Mouse (Mus musculus): Measurements from ENCODE around the gene Nlk.

Gene Nlk

DNA sequence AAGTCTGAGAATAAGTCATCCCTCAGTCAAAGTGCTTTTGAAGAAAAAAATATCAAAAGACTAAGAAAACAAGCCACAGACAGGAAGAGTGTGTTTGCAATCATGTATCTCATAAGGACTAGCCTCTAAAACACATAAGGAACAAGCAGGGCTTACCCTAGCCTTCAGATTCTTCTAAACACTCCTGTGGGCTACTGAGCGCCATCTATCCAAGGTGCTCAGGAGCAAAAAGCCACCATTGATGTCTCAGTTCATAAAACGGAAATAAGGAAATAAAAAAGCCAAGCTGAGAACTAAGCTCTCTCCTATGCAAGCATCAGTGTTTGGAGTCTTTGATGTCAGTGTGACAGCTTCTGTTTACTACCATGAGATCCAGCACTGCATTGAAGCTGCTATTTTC lies 18.4 kb downstream of the Nlk start:
- 58% methylated on average over 2 of the region's 2 CpGs for WGBS

DNA sequence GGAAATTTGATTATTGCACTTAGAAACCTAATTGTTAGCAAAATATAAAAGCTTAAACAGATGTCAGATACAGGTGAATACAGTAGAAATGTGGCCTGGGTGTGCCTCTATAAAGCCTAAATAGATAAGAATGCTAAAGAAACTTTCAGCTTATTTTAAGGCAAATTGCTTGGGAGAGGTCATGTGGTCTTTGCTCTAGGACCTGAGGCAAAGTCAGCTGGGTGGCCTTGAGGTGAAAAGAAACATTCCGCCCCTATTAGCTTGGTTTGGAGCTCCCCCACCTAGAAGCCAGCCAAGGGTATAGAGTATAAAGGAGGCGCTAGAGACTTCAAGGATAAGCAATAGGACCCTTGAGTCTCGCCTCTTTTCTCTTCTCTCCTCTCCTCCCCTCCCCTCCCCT lies 28.5 kb downstream of the Nlk start:
- whole genome bisulfite sequencing, result 72% methylated on average over 3 of the region's 3 CpGs

DNA sequence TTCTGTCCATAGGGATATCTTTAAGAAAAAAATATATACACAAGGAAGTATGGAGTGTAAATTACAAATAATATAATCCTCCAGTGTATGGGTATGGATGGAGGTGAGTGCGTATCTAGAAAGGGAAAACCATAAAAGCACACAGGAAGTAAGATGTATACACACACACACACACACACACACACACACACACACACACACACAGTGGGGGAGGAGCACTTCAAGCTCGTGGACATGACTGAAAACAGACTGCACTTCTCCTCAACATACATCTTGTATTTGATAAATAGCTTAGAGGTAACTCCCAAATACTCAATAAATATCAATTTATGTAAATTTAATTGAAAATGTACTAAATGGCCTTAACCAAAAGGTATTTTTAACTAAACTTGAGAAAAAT lies 32.3 kb downstream of the Nlk start:
- 65% methylated on average over 2 of the region's 2 CpGs for WGBS

DNA sequence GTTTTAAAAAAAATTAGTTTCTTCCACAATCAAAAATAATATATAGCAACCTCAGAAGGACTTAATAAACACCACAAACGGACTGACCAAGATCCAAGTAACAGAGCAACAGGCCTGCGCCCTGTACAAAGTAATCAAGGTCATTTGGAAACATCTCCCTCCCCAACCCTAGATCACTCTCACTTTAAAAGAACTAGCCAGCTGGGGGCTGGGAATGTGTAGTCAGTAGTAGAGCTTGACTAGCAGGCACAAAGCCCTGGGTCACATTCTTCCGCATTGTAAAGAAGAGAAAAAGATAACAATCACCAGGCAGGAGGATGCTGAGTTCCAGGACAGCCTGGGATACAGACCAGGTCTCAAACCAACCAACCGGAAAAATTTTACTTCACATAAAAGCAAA lies 33.3 kb downstream of the Nlk start:
- 78% methylated on average over 4 of the region's 4 CpGs for WGBS

DNA sequence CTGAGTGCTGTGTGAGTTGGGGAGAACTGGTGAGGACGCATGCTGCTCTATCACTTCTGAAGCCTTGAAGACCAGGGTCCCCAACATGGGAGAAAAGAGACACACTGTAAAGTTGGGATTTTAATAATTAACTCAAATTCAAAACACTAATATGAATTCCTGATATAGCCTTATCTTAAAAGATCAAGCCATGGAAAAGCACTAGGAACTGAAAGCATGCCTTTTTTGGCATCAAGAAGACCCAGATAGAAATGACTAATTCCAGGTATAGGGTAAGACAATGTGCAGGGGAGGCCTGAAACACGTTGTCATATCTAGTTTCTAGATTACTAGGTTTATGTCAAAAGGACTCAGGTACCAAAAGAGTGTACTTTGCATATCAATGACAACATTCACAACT lies 48.0 kb downstream of the Nlk start:
- whole genome bisulfite sequencing, result 72% methylated on average over 2 of the region's 2 CpGs

DNA sequence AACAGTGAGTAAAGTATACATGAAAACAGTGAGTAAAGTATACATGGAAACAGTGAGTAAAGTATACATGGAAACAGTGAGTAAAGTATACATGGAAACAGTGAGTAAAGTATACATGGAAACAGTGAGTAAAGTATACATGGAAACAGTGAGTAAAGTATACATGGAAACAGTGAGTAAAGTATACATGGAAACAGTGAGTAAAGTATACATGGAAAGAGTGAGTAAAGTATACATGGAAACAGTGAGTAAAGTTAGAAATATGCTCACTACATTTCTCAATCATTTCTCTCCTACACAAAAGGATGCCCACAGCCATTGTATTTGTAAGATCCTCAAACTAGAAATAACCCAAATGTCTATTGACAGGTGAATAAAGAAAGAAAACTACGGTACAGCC lies 48.8 kb downstream of the Nlk start:
- WGBS, result 95% methylated on average over 1 of the region's 1 CpGs

DNA sequence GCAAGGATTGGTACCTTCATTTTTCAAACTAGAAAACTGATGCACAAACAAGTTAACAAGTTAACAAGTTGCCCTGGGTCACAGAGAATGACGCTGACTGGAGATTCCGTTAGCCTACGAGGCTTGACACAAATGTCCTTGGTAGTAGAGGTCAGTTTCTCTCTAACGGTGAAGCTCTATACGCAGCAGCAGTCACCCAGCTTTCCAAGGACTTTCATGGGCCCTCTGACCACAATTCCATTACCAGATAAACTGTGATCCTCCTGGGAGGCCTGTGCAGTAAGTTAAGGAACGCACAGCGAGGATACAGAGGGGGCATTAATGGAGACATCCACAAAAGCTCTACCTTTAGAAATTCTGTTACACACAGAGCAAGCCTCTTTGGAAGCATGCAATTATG lies 53.4 kb downstream of the Nlk start:
- WGBS, result 92% methylated on average over 7 of the region's 7 CpGs

DNA sequence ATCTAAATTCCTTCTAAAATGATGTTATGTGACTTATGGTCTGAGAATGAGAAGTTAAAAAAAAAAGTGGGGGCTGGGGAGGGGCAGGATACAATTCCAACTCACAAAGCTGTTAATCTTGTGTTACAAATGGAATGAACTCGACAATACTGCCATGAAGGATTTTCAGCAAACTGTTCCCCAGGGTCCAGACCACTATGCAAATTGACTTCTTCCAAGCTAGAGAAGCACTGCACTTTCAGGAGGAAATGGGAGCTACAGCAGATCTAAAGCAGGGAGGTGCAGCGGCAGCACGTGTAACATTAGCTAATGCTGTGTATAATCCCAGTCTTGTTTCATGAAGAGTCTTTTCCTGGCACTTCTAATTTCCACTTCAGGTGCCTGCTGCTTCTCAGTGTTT lies 55.0 kb downstream of the Nlk start:
- 42% methylated on average over 3 of the region's 3 CpGs for WGBS

DNA sequence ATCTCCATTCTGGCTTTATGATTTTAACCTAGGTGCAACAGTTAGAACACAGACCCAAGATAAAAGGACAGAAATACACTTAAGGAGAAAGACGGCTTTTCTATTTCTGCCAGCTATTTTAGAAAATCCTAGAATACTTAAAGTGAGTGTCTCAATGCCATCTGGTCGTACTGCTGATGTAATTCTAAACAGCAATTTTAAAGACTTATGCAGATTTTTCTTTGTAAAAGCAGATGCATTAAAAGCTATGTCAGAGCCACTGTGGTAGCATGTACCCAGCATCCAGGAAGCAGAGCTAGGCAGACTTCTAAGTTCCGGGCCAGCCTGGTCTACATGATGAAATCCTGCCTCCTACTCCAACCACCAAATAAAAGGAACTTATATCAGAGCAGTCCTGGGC lies 56.1 kb downstream of the Nlk start:
- WGBS, result 49% methylated on average over 3 of the region's 3 CpGs

DNA sequence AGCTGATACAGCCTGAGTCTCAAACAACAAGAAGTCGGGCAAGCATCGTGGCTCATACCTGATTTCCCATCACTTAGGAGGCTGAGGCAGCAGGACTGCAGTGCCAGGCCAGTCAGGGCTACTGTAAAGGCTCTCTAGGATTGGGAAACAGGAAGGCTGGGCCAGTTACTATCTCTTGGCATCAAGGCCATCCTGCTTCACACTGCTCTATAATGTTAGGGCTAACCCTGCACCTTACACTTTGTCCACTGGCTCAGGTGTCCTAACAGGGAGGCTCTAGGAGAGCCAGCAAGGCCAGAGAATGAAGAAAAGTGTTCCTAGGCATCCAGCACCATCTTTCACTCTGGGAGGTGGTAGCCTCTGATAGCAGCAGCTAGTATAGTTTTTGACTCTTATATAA lies 64.4 kb downstream of the Nlk start:
- WGBS, result 98% methylated on average over 2 of the region's 2 CpGs

DNA sequence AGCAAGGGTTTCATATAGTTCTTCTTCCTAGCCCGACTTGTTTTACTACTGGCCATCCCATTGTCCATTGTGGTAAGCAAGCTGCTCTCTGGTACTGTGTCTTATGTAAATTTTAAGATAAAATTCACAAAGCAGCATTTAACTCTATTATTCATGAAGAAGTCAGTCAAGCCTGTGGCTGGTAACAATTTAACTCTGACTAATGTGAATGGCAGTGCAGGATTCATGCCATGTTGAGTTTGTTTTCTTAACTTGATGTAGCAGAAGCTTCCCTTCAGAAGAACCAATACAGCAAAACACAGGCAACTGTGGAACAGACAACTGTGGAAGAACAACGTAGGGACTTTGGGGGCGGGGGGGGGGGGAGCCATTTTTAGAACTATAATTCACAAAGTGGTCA lies 68.3 kb downstream of the Nlk start:
- 64% methylated on average over 3 of the region's 3 CpGs for WGBS

DNA sequence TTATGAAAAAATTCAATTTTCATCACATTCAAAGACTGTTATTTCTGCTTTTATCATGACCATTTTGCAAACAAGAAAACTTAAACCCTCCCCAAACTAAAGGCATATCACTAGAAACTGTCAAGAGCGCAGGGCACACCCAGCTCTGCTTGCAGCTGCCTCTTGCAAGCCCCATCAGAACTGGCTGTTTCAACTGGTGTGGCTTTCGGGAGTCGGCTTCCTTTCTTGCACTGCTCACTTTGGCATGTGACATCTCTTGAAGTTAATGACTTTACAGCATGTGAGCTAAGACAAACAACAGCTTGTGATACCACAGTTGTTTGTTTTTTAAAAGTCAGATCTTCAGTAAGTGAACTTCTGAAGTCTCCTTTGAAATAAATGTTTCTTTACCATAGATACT lies 72.8 kb downstream of the Nlk start:
- WGBS, result 63% methylated on average over 3 of the region's 3 CpGs

DNA sequence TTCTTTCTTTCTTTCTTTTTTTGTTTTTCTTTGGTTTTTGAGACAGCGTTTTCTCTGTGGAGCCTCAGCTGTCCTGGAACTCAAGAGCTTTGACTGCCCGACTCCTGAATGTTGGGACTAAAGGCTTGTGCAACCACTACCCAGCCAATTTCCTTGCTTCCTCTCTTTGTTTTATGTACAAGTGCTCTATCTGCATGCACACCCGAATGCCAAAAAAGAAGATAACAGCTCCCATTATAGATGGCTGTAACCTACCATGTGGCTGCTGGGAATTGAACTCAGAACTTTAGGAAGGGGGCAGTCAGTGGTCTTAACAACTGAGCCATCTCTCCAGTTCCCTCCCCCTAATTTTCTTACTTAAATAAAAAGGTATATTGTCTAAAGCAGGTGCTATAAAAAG lies 77.0 kb downstream of the Nlk start:
- 80% methylated on average over 3 of the region's 3 CpGs for WGBS

DNA sequence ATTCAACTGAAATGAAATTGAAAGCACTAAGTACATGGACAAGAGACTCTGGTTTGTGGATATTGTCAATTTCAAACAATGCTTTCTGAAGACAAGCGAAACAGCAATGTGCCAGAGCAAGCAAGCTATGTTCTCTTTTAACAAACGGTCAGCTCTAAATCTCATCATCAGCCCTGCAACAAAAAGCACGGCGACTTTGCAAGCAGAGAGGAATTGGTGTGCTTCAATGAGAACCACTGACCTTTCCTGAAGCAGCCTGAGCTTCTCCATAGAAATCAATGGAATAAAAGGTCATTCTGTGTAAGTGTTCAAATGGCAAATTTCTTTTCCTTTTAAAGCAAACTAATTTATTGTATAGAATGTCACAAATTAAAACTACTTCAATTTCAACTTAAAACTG lies 87.5 kb downstream of the Nlk start:
- WGBS, result 74% methylated on average over 4 of the region's 4 CpGs

DNA sequence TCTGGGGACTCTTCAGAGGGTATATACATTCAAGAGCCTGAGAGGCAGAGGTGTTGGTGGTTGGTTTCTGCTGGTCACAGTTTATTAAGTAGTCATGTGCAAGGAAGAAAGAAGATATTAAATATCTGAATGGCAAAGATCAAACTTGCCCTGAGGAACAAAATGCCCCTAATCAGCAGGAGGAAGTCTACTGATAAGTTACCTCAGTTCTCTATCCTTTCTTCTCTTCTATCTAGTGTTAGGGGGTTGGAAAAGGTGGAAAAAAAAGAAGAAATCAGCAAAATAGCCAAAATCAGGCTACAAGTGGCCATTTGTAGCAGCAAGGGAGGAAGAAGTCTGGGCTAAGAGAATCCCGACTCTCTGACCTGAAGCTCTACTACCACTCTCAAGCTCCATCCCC lies 92.3 kb downstream of the Nlk start:
- WGBS, result 81% methylated on average over 1 of the region's 1 CpGs

DNA sequence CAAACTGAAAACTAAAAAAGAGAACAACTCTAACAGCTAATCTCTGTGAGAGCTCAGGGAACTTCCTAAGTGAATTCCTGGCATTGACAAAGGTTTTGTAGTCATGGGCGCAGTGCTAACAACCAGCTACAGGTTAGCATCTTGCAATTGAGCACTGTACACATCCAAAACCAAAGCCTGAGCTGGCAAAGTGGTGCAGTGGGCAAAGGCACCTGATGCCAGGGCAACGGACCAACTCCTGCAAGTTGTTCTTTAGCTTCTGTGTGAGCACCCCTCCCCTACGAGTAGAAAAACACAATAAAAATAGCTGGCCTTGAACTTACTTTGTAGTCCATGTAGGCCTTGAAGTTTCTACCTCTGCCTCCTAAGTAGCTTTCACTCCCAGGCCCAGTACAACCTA lies 94.4 kb downstream of the Nlk start:
- 77% methylated on average over 3 of the region's 3 CpGs for WGBS

DNA sequence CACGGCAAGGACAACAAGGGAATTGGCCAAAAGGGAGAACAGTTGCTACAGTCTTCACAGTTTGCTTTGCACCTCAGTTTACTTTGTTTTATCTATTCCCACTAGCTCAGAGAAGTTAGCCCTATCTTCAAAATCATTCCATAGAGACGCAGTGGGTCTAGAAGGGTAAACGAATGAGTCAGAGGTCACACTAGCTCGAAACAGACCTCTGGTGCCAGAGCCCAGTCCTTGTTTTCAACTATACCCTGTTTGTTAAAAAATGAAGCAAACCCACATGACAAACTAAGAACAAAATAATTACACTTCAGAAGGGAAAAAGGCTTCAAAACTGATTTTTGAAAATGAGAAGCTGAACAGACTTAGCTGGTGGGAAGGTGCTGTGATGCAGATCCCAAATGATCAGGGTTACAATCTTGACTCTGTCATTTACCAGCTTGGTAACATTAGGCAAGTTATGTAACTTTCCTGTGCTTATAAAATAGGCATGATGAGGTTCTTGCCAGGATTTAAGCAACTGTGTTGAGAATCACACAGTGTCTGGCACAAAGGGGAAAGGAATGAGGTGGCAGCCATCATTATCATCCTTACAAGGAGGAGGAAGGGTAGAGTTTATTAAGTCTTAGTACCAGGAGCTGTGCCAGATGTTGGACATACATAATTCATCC lies 96.1 kb downstream of the Nlk start:
- 44% methylated on average over 4 of the region's 4 CpGs for WGBS

DNA sequence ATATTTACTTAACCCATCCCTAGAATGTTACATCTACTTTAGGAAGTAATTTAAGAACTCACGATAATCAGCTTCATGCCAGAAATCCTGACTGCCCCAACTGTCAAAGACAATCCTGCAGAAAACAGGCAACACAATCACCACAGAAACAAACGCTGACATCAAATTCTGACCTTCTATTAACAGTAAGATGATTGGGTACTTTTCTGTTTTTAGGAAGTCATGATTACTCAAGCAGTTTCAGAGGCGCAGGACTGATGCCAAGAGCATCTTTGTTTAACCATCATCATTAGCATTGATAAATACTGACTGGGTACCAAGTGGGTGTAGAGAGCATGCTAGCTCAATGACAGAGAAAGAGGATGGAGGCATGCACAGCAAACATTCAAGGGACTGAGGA lies 96.7 kb downstream of the Nlk start:
- 48% methylated on average over 3 of the region's 3 CpGs for WGBS

DNA sequence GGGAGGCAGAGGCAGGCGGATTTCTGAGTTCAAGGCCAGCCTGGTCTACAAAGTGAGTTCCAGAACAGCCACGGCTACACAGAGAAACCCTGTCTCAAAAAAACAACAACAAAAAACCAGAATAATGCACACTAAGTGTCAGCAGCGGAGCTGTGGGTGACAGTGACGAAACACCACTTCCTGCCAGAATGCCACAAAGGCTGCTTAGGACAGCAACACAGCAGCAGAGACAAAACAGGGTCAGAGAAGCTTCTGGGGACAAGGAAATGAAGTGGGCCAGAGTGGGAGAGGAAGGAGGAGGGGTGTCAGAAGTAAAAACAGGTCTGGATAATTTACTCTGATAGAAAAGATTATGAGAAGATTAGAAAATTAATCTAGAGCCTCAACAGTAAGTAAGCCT lies 97.1 kb downstream of the Nlk start:
- WGBS, result 60% methylated on average over 4 of the region's 4 CpGs

DNA sequence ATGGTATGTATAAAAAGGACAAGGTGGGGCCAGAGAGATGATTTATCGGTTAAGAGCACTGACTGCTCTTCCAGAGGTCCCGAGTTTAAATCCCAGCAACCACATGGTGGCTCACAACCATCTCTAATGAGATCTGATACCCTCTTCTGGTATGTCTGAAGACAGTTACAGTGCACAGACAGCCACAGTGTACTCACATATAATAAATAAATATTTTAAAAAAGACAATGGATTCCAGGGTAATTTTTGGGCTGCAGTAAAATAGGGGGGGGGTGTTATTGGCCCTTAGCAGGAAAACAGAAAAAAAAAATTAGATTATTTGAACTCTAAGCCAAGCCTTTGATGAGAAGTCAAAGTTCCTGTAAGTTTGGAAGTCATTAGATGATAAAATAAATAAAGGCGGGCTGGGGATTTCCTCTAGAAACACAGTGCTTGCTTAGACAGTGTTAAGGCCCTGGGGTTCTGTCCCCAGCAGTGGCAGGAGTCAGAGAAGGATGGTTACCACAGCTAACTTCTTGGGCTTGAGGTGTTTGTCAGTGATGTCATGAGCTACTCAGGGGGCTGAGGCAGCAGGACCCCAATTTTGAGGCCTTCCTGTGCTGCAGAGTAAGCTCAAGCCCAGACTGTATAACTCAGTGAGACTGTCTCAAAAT lies 98.3 kb downstream of the Nlk start:
- WGBS, result 76% methylated on average over 3 of the region's 3 CpGs

DNA sequence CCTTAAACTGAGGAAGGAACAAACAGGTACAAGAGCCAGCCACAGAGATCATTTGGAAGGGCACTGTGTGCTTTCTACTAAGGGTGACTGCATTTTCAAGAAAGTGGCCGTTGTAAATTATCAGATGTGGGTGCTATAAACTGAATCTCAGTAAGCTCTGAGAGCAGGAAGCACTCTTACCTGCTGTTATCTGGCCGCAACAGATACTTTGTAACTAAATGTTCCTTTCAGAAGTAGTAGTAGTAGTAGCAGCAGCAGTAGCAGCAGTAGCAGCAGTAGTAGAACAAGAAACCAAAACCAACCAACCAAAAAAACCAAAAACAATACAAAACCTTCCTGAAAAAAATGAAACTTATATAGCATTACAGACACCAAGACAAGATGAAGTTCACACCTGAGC lies 101.4 kb downstream of the Nlk start:
- 88% methylated on average over 2 of the region's 2 CpGs for WGBS

DNA sequence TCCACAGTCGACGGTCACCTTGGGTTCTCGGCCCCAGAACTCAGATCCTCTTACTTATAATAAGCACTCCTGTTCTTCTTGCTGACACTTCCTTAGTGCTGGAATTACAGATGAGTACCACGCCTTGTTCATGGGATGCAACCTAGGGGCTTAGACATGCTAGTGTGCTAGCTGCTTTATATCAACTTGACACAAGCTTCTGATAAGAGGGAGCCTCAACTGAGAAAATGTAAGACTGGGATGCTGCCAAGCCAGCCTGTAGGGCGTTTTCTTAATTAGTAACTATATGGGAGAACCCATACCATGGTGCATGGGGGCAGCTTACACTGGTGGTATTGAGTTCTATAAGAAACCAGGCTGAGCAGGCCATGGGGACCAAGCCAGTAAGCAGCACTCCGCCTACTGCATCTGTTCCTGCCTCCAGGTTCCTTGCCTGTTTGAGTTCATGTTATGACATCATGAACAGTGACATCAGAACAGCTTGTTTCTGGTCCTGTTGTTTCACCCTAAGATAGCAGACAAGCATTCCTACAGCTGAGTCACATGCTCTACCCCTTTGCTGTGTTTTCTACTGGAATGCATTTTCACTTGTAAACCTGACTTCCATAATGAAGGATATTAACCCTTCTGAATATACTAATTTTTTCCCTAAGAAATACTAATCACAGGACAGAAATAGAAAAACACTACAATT lies 102.8 kb downstream of the Nlk start:
- WGBS, result 91% methylated on average over 6 of the region's 6 CpGs

DNA sequence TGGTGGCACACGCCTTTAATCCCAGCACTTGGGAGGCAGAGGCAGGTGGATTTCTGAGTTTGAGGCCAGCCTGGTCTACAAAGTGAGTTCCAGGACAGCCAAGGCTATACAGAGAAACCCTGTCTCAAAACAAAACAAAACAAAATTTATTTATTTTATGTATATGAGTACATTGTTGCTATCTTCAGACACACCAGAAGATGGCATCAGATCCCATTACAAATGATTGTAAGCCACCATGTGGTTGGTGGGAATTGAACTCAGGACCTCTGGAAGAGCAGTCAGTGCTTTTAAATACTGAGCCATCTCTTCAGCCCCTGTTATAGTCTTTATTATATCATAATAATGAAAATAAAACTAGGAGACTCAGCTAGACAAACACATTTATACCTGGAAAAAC lies 109.5 kb downstream of the Nlk start:
- WGBS, result 100% methylated on average over 1 of the region's 1 CpGs

Data from cerebral cortex, adult 2 months (tissue).